Mouse (Mus musculus): Measurements from ENCODE around the gene Gm10340. TPM values are rescaled to one million over a fixed set of nuclear protein-coding genes. Genes with fewer than 3 reads are reported as not detected.
"Not testable (repeated sequence)": the region's sequence is repeated elsewhere in the genome, so short reads cannot be mapped to it uniquely, and the experiment has no call there.

The Gm10340 gene
- not detected for polyA plus RNA-seq (2012; fragmentation: generic; extraction: Trizol)
- long read RNA-seq, experiment 1: 0 reads
- long read RNA-seq, experiment 2: 0 reads

DNA sequence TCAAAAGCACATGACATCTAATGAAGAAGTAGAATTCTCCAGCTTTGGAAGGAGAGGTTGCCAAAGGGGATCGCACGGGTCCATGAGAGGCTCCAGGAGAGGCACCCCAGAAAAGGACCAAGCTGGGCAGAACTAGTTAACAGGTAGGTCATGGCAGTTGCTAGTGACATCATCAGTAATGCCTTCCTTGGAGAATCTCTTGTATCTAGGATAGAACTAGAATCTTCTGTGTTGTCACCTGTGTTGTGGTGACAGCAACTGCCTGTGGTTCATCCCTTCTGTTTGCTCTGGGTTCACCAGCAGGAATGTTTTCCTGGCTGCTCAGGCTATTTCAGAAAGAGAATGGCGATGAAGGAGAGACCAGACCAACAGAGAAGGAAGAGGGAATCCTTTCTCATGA lies at the start of gene Gm10340:
TSS of gene Gm10340 (plus strand) at position 301 of the 400 bp plus-strand sequence.
- not testable (repeated sequence) for H3K79me3 ChIP-seq (ENCODE audit: low read depth); H3K36me3 ChIP-seq (ENCODE audit: control insufficient read depth, insufficient read depth); H3K27me3 ChIP-seq (ENCODE audit: control insufficient read depth, insufficient read depth, insufficient read length); H3K4me3 ChIP-seq (ENCODE audit: insufficient read depth, poor library complexity, severe bottlenecking); H3K79me2 ChIP-seq (ENCODE audit: control insufficient read depth, insufficient read depth); H3ac ChIP-seq (ENCODE audit: control insufficient read depth, insufficient read length, low read depth)

DNA sequence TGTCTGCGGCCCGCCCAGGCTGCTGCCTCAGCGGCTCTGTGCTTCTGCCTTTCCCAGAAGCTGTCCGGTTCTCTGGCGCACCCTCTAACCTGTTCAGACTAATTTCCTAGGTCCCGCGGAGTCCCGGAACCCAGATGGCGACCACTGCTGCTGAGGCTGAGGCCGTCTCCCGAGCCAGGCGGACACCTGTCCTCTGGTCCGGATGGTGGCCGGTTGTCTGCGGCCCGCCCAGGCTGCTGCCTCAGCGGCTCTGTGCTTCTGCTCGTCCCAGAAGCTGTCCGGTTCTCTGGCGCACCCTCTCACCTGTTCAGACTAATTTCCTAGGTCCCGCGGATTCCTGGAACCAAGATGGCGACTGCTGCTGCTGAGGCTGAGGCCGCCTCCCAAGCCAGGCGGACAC lies 17.7 kb upstream of the Gm10340 start:
- not testable (repeated sequence) for H3K36me3 ChIP-seq (ENCODE audit: control insufficient read depth, insufficient read depth); H3K79me3 ChIP-seq (ENCODE audit: low read depth); H3ac ChIP-seq (ENCODE audit: control insufficient read depth, insufficient read length, low read depth); H3K79me2 ChIP-seq (ENCODE audit: control insufficient read depth, insufficient read depth); H3K27me3 ChIP-seq (ENCODE audit: control insufficient read depth, insufficient read depth, insufficient read length); H3K4me3 ChIP-seq (ENCODE audit: insufficient read depth, poor library complexity, severe bottlenecking)

DNA sequence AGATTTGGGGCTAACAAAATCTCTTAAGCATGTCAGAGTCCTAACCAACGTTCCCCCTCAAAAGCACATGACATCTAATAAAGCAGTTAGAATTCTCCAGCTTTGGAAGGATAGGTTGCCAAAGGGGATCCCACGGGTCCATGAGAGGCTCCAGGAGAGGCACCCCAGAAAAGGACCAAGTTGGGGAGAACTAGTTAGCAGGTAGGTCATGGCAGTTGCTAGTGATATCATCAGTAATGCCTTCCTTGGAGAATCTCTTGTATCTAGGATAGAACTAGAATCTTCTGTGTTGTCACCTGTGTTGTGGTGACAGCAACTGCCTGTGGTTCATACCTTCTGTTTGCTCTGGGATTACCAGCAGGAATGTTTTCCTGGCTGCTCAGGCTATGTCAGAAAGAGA lies 54.2 kb downstream of the Gm10340 start, which contains the start of gene Gm5795:
TSS of gene Gm5795 (plus strand) at position 301 of the 400 bp plus-strand sequence.
- H3K79me3 ChIP-seq (ENCODE audit: low read depth); H3ac ChIP-seq (ENCODE audit: control insufficient read depth, insufficient read length, low read depth); H3K27me3 ChIP-seq (ENCODE audit: control insufficient read depth, insufficient read depth, insufficient read length); H3K79me2 ChIP-seq (ENCODE audit: control insufficient read depth, insufficient read depth); H3K36me3 ChIP-seq (ENCODE audit: control insufficient read depth, insufficient read depth); H3K4me3 ChIP-seq (ENCODE audit: insufficient read depth, poor library complexity, severe bottlenecking): not testable (repeated sequence)

Other genes starting within 250 kb of the Gm10340 start
- not detected for gene Gm2888, start 104.0 kb upstream of the Gm10340 start, polyA plus RNA-seq (2012; fragmentation: generic; extraction: Trizol)
- gene Gm2897, start 84.7 kb upstream of the Gm10340 start, polyA plus RNA-seq (2012; fragmentation: generic; extraction: Trizol): not detected
- gene Gm5795, start 54.3 kb downstream of the Gm10340 start, polyA plus RNA-seq (2012; fragmentation: generic; extraction: Trizol): not detected
- not detected for gene D830030K20Rik, start 74.5 kb downstream of the Gm10340 start, polyA plus RNA-seq (2012; fragmentation: generic; extraction: Trizol)
- not detected for gene Gm2956, start 198.6 kb downstream of the Gm10340 start, polyA plus RNA-seq (2012; fragmentation: generic; extraction: Trizol)

Measured in C2C12 (cell line).